Mouse (Mus musculus): Measurements from ENCODE around the gene Ndufv3.

DNA sequence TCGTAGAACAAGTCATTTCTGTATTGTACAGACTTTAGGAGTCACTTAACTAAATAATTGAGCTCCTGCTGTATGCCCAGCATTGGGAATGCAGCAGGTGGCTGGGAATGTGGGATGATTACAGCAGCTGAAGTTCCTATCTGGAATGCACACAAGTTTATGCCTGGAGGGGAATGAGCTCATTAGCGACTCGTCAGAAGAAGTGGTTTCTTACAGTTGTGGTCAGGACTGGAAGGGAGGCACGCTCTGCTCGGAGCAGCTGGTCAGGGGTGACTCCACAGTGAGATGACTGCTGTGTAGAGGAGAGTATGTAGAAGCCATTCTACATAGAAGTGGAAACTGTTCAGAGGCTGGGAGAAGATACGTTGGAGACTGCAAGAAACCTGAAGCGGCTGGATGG is 54.7 kb downstream of the Ndufv3 start:
- TF ChIP-seq CTCF (IDR thresholded peaks at IDR 0.05; ENCODE audit: low read depth, low read length) = no peak
- no peak for TF ChIP-seq POLR2A (IDR thresholded peaks at IDR 0.05; ENCODE audit: extremely low read depth, insufficient read depth, low read length)
